ENCODE assay signal across 30 mouse cellular contexts in the genomic region with DNA sequence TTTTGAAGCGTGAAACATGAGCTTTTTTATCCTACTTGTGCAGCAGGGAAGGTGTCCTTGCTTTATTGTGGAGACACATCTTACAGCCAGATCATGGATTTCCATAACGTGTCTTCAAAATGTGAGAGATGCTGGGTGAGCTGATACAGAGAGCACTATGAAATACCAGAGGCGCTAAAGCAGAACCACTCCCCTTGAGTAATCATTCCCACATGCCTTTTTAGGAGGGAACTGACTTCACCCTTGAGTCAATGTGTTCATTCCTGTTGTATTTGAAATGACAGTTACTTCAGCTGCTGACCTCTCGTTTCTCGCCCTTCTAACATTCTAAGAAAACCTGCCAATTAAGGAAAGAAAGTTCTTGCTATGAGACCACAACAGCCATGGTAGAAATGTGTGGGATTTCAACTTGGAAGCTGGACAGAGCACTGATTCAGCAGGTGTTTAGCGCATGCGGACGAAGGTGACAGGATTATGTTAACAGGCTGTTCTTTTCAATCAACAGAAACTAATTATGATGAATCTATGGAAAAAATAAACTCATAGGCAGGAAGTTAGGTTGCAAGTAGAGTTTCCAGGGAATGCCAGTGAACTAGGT. TPM values are rescaled to one million over a fixed set of nuclear protein-coding genes. Genes with fewer than 3 reads are reported as not detected.
DNase-seq lines count a peak whose midpoint lies in the region; ATAC-seq and TF ChIP-seq lines count a peak whose summit lies in the region.
"Had no signal": no experiment of that assay in that cellular context is flagged by ENCODE, and none has a peak within 500 bp of the region (broad histone marks: within the 10 kb centered on the region; RNA-seq: fewer than 3 reads in every experiment).

No protein-coding gene starts in this region.

- CTCF ChIA-PET in Patski (lab: Charles Lee): interaction anchor here (1.2 to 1.5 kb wide), 2 partner anchors 12 to 22 kb away, joined by 3 read pairs; no protein-coding TSS in a partner anchor

- no peaks in the 10 kb centered on the region for H3K27me3 ChIP-seq in embryonic facial prominence, embryonic 11.5 days (ENCODE audit: control insufficient read depth, insufficient read depth, low read length)
- no peaks in the 10 kb centered on the region for H3K27me3 ChIP-seq in embryonic facial prominence, embryonic 10.5 days (replicated peaks; ENCODE audit: low read depth, poor library complexity, severe bottlenecking)
- H3K27me3 ChIP-seq in Patski: peaks cover 10% of the 10 kb centered on the region
- H3K27me3 ChIP-seq: embryonic facial prominence, embryonic 12.5 days; embryonic facial prominence, embryonic 15.5 days; forebrain, embryonic 13.5 days; heart, embryonic 13.5 days; hindbrain, embryonic 12.5 days; hindbrain, embryonic 15.5 days had no signal

- H3K27ac ChIP-seq in embryonic facial prominence, embryonic 11.5 days (replicated peaks; ENCODE audit: low read depth, low read length): no peak overlapping the region
- no peak overlapping the region for H3K27ac ChIP-seq in embryonic facial prominence, embryonic 10.5 days (replicated peaks)
- H3K27ac ChIP-seq: embryonic facial prominence, embryonic 12.5 days; embryonic facial prominence, embryonic 15.5 days; forebrain, embryonic 10.5 days; forebrain, embryonic 13.5 days; heart, adult 2 months; heart, embryonic 10.5 days; heart, embryonic 13.5 days; hindbrain, embryonic 12.5 days; hindbrain, embryonic 15.5 days had no signal

- H3K4me2 ChIP-seq in embryonic facial prominence, embryonic 11.5 days (ENCODE audit: low read depth, low read length): no peak overlapping the region
- H3K4me2 ChIP-seq: embryonic facial prominence, embryonic 12.5 days; embryonic facial prominence, embryonic 15.5 days; forebrain, embryonic 13.5 days; heart, embryonic 13.5 days; hindbrain, embryonic 12.5 days; hindbrain, embryonic 15.5 days had no signal

- H3K9ac ChIP-seq in embryonic facial prominence, embryonic 11.5 days (replicated peaks; ENCODE audit: low read length): no peak overlapping the region
- H3K9ac ChIP-seq: embryonic facial prominence, embryonic 12.5 days; embryonic facial prominence, embryonic 15.5 days; forebrain, embryonic 13.5 days; heart, embryonic 13.5 days; hindbrain, embryonic 12.5 days; hindbrain, embryonic 15.5 days had no signal

- DNase-seq in embryonic facial prominence, embryonic 11.5 days (ENCODE audit: low spot score): peak; percentile 9
- DNase-seq in embryonic facial prominence, embryonic 10.5 days (ENCODE audit: low spot score): no peak
- DNase-seq in 3T3-L1 (ENCODE audit: low read depth, low spot score) (peak; percentile 23), Patski (ENCODE audit: low read depth, low spot score) (no peak)
- peak; percentile 5 for DNase-seq in skeletal muscle tissue, adult 2 months (ENCODE audit: low read depth, low spot score)
- DNase-seq in cerebellum, adult 18-20 months: no peak
- DNase-seq: adrenal gland, postnatal 10 days; adrenal gland, postnatal 36 days; B cell, adult 2 months; cerebellum, adult 8-10 months; cerebellum, postnatal 10 days; cerebellum, postnatal 36 days; embryo, embryonic 11 days; gastrocnemius, postnatal 10 days; gastrocnemius, postnatal 36 days; heart, adult 2 months; heart, postnatal 14 days had no signal

- 66% methylated on average over 8 of the region's 8 CpGs for WGBS in embryonic facial prominence, embryonic 11.5 days
- 76% methylated on average over 8 of the region's 8 CpGs for WGBS in embryonic facial prominence, embryonic 10.5 days

- no peak overlapping the region for H3K4me3 ChIP-seq in embryonic facial prominence, embryonic 11.5 days (ENCODE audit: low read depth, low read length)
- no peak overlapping the region for H3K4me3 ChIP-seq in embryonic facial prominence, embryonic 10.5 days
- H3K4me3 ChIP-seq: embryonic facial prominence, embryonic 12.5 days; embryonic facial prominence, embryonic 15.5 days; forebrain, embryonic 10.5 days; forebrain, embryonic 13.5 days; heart, adult 2 months; heart, embryonic 10.5 days; heart, embryonic 13.5 days; hindbrain, embryonic 12.5 days; hindbrain, embryonic 15.5 days had no signal

- ATAC-seq in embryonic facial prominence, embryonic 11.5 days (replicated peaks; ENCODE audit: insufficient number of reproducible peaks, low FRiP score, low TSS enrichment, low read depth): no peak
- peak; percentile 74 for ATAC-seq in Patski
- ATAC-seq in erythroblast, adult 5-6 weeks (replicated peaks; ENCODE audit: low FRiP score, poor library complexity, severe bottlenecking): no peak
- ATAC-seq: CD4-positive, CD25-positive, alpha-beta regulatory T cell, adult 4 months; forebrain, embryonic 13.5 days; forebrain, embryonic 16.5 days had no signal

- POLR2A ChIA-PET in Patski (lab: Charles Lee): no interaction called here

- H3K36me3 ChIP-seq in embryonic facial prominence, embryonic 11.5 days (replicated peaks; ENCODE audit: control insufficient read depth, insufficient read depth, low read depth, low read length): no peaks in the 10 kb centered on the region
- no peaks in the 10 kb centered on the region for H3K36me3 ChIP-seq in embryonic facial prominence, embryonic 10.5 days (replicated peaks)
- H3K36me3 ChIP-seq: embryonic facial prominence, embryonic 12.5 days; embryonic facial prominence, embryonic 15.5 days; forebrain, embryonic 10.5 days; heart, embryonic 10.5 days; heart, embryonic 13.5 days; hindbrain, embryonic 12.5 days; hindbrain, embryonic 15.5 days had no signal

- TF ChIP-seq CTCF in Patski (IDR thresholded peaks at IDR 0.05): no peak

- H3K9me3 ChIP-seq in embryonic facial prominence, embryonic 11.5 days (replicated peaks; ENCODE audit: control insufficient read depth, low read length): no peaks in the 10 kb centered on the region
- no peaks in the 10 kb centered on the region for H3K9me3 ChIP-seq in embryonic facial prominence, embryonic 10.5 days
- H3K9me3 ChIP-seq: embryonic facial prominence, embryonic 12.5 days; embryonic facial prominence, embryonic 15.5 days; forebrain, embryonic 10.5 days; forebrain, embryonic 13.5 days; heart, embryonic 10.5 days; heart, embryonic 13.5 days; hindbrain, embryonic 12.5 days; hindbrain, embryonic 15.5 days had no signal

- in situ Hi-C loops in Patski (cut with MboI; ENCODE audit: low pct_unique_long_range_greater_than_20kb): no loop called here

- H3K4me1 ChIP-seq in embryonic facial prominence, embryonic 11.5 days (ENCODE audit: control insufficient read depth, insufficient read depth, low read length): no peaks in the 10 kb centered on the region
- H3K4me1 ChIP-seq in embryonic facial prominence, embryonic 10.5 days: no peaks in the 10 kb centered on the region
- H3K4me1 ChIP-seq: embryonic facial prominence, embryonic 12.5 days; embryonic facial prominence, embryonic 15.5 days; forebrain, embryonic 10.5 days; forebrain, embryonic 13.5 days; heart, embryonic 10.5 days; heart, embryonic 13.5 days; hindbrain, embryonic 12.5 days; hindbrain, embryonic 15.5 days had no signal

RNA-seq across cellular contexts. Expression of gene Fhl1, which starts 27.5 kb away (rescaled TPM):
- 48.9 and 50.9 TPM in 2 replicates for polyA plus RNA-seq in embryonic facial prominence, embryonic 11.5 days (2014; fragmentation: Nextera tagmentation; extraction: Ambion mirVana)
- 42.7 and 57.6 TPM in 2 replicates for polyA plus RNA-seq in embryonic facial prominence, embryonic 10.5 days (2016; fragmentation: Nextera tagmentation; extraction: Ambion mirVana)
- polyA plus RNA-seq in Patski (2021): 159 TPM
- total RNA-seq in erythroblast, adult 5-6 weeks (2015; ENCODE audit: low replicate concordance): not detected in 2 replicates
- 0.34 TPM in 1 of 2 replicates, not detected in the other for total RNA-seq in erythroblast, adult 5-6 weeks (2017; ENCODE audit: low replicate concordance)
- total RNA-seq: granulocyte monocyte progenitor cell, adult 5-6 weeks; MEL had no signal
- polyA plus RNA-seq: CD4-positive, CD25-positive, alpha-beta regulatory T cell, adult 4 months had no signal

Comparison
In these comparisons a context has a peak if more than half of its experiments do, and no peak if none do; other contexts are left out.
1. DNase-seq: peak in embryonic facial prominence, embryonic 11.5 days (single experiment), 3T3-L1 (single experiment) and skeletal muscle tissue, adult 2 months (single experiment); none in embryonic facial prominence, embryonic 10.5 days (single experiment), Patski (single experiment) and cerebellum, adult 18-20 months (0 of 2).